Mouse (Mus musculus): ENCODE data around the gene Nelfe. TPM values are rescaled to one million over a fixed set of nuclear protein-coding genes. Genes with fewer than 3 reads are reported as not detected.
A peak's percentile ranks its signal among the peaks of the same experiment; 100 is the strongest.

Gene Nelfe
- polyA plus RNA-seq, 1 experiment from 2014 or later: 94.4 TPM

DNA sequence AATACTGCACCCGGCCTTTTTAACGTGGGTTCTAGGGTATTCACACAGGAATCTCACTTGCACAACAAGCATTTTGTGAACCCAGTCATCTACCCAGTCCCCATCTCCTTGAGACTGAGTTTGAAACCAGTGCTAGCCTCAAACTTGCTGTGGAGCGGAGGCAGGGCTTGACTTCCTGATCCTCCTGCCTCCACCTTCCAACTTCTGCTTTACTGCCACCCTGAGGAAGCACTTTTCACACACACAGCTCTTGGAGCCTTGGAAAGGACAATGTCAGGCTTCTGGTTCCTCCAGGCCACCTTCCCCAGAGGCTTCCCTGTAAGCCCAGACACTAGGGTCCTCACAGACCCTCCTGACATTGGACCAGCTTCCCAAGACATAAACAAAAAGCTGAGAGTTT lies 33.1 kb downstream of the Nelfe start:
- no peaks in the 10 kb centered on the region for H3K36me3 ChIP-seq
- H3K9me3 ChIP-seq: no peaks in the 10 kb centered on the region
- H3K27ac ChIP-seq (replicated peaks): no peak overlapping the region
- H3K4me1 ChIP-seq (replicated peaks): no peaks in the 10 kb centered on the region
- no peak overlapping the region for H3K9ac ChIP-seq
- H3K4me3 ChIP-seq: no peak overlapping the region
- no peak; the same call in 1 of the 2 replicates for ATAC-seq (ENCODE audit: low FRiP score, low read depth)
- WGBS: 54% methylated on average over 3 of the region's 3 CpGs
- no peak overlapping the region for H3K4me2 ChIP-seq
- peaks cover 8% of the 10 kb centered on the region; the same call in 1 of the 2 replicates for H3K27me3 ChIP-seq

DNA sequence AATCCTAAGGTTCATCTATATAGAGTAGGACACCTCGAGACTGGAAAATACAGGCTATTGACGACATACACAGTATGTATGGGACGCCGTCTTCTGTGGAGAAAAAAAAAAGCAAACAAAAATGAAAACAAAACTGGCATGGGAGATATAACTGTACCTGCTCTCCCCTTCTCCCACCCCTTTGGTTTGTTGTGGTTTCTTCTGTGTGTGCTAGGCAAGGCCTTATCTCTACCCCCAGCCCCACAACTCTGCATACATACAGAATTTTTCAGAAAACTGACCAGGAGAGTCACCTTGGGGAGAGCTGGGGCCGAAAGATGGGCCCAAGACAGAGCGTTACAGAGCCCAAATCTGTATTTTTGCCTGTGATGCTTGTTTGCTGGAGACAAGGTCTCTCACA lies 34.5 kb downstream of the Nelfe start:
- Histone ChIP-seq H3K4me3 (no peak overlapping the region), H3K36me3 (no peaks in the 10 kb centered on the region), H3K27ac (replicated peaks) (no peak overlapping the region), H3K4me2 (no peak overlapping the region), H3K9me3 (no peaks in the 10 kb centered on the region), H3K4me1 (replicated peaks) (no peaks in the 10 kb centered on the region), H3K27me3 (peaks cover 8% of the 10 kb centered on the region; the same call in 1 of the 2 replicates), H3K9ac (no peak overlapping the region)
- WGBS: 87% methylated on average over 6 of the region's 6 CpGs
- ATAC-seq (ENCODE audit: low FRiP score, low read depth): no peak

DNA sequence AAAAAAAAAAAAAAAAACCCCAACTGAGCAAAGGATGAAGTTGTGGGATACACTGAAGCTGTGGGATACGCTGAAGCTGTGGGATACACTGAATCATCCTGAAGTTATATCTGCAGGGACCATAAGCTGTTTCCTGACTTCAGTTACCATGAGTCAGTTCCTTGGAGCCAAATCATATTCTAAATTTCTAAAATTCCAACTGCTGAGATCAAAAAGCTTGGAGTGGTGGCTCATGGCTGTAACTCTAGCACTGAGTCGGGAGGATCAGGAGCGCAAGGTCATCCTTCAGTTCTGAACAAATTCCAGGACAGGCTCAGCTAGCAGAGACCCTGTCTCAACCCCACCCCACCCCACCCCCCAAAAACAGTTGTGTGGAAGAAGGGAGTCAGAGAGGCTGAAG lies 35.4 kb downstream of the Nelfe start:
- Histone ChIP-seq H3K9ac (no peak overlapping the region), H3K4me1 (replicated peaks) (no peaks in the 10 kb centered on the region), H3K4me3 (no peak overlapping the region), H3K36me3 (no peaks in the 10 kb centered on the region), H3K27ac (replicated peaks) (no peak overlapping the region), H3K9me3 (no peaks in the 10 kb centered on the region), H3K4me2 (no peak overlapping the region), H3K27me3 (peaks cover 8% of the 10 kb centered on the region; the same call in 1 of the 2 replicates)
- ATAC-seq (ENCODE audit: low FRiP score, low read depth): no peak
- 88% methylated on average over 3 of the region's 3 CpGs for WGBS

DNA sequence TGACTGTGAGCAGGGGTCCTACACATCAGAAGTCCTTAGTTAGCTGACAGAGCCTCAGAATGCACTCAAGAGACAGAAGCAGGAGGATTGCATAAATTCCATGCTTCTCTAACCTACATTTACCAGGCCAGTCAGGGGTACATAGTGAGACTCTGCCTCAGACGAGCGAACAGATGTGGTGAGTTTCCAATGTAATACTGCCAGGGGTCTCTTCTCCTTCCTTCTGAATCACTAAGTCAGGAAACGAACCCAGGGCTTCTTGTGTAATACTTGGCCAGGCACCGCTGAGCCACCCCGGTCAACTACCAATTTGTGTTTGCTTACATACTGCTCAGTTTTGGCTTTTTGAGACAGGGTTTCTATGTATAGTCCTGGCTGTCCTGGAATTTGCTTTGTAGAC lies 37.8 kb downstream of the Nelfe start:
- H3K9me3 ChIP-seq: no peaks in the 10 kb centered on the region
- no peaks in the 10 kb centered on the region for H3K4me1 ChIP-seq (replicated peaks)
- no peak overlapping the region for H3K4me3 ChIP-seq
- H3K36me3 ChIP-seq: no peaks in the 10 kb centered on the region
- no peaks in the 10 kb centered on the region for H3K27me3 ChIP-seq
- WGBS: 86% methylated on average over 5 of the region's 5 CpGs
- H3K27ac ChIP-seq (replicated peaks): no peak overlapping the region
- H3K9ac ChIP-seq: no peak overlapping the region
- no peak for ATAC-seq (ENCODE audit: low FRiP score, low read depth)
- no peak overlapping the region for H3K4me2 ChIP-seq

DNA sequence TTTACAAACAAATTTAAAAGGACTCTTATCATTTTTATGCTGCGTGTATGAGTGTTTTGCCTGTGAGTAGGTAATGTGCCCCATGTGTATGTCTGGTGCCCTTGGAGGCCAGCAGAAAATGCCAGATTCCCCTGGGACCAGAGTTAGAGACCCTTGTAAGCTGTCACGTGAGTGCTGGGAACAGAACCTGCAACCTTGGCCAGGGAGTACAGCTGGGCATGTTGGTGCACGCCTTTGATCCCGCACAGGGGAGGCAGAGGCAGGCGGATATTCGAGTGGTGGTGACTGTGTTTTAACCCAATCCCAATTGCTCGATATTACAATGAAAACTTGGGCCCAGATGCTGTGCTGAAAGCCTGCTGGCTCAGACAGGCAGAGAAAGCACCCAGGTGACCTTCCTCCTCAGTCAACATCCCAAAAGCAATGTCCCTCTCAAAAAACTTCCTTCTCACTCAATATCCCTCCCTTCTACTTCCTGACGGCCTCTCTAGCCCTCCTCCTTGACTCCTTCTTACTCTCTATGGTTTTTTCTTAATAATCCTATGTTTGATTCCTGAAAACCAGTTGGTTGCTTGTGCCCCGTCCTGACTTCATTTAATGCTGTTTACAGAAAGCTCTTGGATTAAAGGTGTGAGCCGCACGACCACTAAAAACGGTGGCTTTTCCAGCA lies 40.0 kb downstream of the Nelfe start:
- WGBS: 87% methylated on average over 12 of the region's 12 CpGs
- Histone ChIP-seq H3K9me3 (no peaks in the 10 kb centered on the region), H3K27me3 (no peaks in the 10 kb centered on the region), H3K36me3 (no peaks in the 10 kb centered on the region), H3K4me3 (no peak overlapping the region), H3K4me2 (no peak overlapping the region), H3K27ac (replicated peaks) (no peak overlapping the region), H3K9ac (no peak overlapping the region), H3K4me1 (replicated peaks) (peaks cover 8% of the 10 kb centered on the region)
- no peak for ATAC-seq (ENCODE audit: low FRiP score, low read depth)

DNA sequence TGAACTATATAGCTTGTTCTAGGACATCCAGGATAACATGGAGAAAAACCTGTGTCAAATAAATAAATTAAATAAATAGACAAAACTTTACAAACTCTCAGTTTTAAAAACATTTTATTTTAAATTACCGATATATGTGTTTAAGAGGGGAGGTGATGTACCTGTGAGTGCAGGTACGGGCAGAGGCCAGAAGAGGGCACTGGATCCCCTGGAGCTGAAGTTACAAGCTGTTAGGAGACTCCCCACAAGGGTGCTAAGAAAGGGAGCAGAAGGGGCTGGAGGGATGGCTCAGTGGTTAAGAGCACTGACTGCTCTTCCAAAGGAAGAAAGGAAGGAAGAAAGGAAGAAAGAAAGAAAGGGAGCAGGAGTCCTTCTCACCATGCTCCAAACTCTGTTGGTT lies 41.2 kb downstream of the Nelfe start:
- ATAC-seq (ENCODE audit: low FRiP score, low read depth): no peak
- Histone ChIP-seq H3K4me3 (no peak overlapping the region), H3K27ac (replicated peaks) (no peak overlapping the region), H3K9me3 (no peaks in the 10 kb centered on the region), H3K4me2 (no peak overlapping the region), H3K27me3 (no peaks in the 10 kb centered on the region), H3K4me1 (replicated peaks) (peaks cover 20% of the 10 kb centered on the region), H3K36me3 (no peaks in the 10 kb centered on the region; the same call in 1 of the 2 replicates), H3K9ac (no peak overlapping the region)
- 97% methylated on average over 2 of the region's 2 CpGs for WGBS

DNA sequence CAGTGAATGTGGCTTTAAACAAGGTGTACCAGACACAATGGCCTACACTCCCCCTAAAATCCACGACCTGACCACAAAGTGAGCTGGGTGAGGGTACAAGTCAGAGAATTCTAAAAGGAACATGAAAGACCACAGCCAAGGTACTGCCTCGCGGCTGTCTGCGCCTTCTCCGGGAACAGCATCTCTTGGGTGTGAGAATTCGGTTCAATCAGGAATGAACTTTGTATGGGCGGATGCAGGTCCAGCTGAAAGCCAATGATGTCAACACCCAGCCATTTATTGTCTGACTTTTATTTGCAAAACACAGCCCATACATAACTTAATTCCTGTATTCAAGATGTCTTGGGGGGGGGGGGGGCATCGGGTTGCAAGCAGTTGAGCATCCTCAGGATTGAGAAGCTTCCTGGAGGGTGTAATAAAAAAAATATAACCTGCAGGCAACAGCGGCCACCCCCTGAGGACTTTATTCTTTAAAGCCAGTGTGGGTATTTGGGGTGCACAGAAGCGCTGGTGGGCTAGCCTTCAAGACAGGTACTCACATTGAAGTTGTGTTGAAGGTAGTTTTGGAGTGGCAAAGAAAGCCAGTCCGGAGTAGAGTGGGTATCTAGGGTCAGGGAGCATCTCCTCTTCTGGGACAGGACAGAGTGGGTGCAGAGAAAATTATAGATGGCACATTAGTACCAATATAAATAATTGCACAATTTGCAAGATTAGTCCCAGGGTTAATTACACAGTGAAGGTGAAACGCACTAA lies 43.1 kb downstream of the Nelfe start:
- no peaks in the 10 kb centered on the region for H3K9me3 ChIP-seq
- peak overlapping the region; percentile 96 for H3K4me2 ChIP-seq
- H3K27ac ChIP-seq (replicated peaks): peak overlapping the region; percentile 91
- peaks cover 35% of the 10 kb centered on the region for H3K4me1 ChIP-seq (replicated peaks)
- no peak for ATAC-seq (ENCODE audit: low FRiP score, low read depth)
- no peaks in the 10 kb centered on the region; the same call in 1 of the 2 replicates for H3K36me3 ChIP-seq
- H3K4me3 ChIP-seq: peak overlapping the region; percentile 74
- H3K9ac ChIP-seq: peak overlapping the region; percentile 51
- 74% methylated on average over 12 of the region's 12 CpGs for WGBS
- H3K27me3 ChIP-seq: no peaks in the 10 kb centered on the region

DNA sequence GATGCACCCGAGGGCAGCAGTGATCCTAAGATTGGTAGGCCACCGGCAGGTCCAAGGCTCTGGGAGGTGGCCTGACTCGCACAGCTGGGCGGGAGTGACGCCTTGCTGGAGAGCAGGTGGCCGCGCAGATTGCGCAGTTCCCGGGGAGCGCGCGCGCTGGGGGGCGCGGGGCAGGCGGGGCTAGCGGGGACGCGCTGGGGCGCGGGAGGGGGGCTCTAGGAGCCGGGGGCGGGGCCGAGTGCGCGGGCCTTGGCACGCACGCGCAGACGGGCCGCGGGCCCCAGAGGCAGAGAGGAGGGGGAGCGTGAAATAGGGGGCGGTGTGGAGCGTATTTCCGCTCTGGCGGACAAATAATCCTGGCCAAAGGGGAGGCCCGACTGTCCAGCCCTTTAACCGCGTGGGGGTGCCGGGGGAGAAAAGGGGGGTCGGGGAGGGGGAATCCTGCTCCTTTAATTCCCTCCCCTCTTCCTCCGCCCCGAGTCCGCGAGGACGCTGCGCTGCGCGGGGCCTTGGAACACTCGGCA lies 43.9 kb downstream of the Nelfe start:
- Histone ChIP-seq H3K9ac (peak overlapping the region; percentile 81), H3K27ac (replicated peaks) (peak overlapping the region; percentile 91), H3K4me1 (replicated peaks) (peaks cover 35% of the 10 kb centered on the region), H3K9me3 (no peaks in the 10 kb centered on the region), H3K36me3 (no peaks in the 10 kb centered on the region; the same call in 1 of the 2 replicates), H3K4me3 (peak overlapping the region; percentile 74), H3K4me2 (peak overlapping the region; percentile 96), H3K27me3 (no peaks in the 10 kb centered on the region)
- peak; percentile 92 for ATAC-seq (ENCODE audit: low FRiP score, low read depth)
- 0% methylated on average over 16 of the region's 51 CpGs for WGBS

DNA sequence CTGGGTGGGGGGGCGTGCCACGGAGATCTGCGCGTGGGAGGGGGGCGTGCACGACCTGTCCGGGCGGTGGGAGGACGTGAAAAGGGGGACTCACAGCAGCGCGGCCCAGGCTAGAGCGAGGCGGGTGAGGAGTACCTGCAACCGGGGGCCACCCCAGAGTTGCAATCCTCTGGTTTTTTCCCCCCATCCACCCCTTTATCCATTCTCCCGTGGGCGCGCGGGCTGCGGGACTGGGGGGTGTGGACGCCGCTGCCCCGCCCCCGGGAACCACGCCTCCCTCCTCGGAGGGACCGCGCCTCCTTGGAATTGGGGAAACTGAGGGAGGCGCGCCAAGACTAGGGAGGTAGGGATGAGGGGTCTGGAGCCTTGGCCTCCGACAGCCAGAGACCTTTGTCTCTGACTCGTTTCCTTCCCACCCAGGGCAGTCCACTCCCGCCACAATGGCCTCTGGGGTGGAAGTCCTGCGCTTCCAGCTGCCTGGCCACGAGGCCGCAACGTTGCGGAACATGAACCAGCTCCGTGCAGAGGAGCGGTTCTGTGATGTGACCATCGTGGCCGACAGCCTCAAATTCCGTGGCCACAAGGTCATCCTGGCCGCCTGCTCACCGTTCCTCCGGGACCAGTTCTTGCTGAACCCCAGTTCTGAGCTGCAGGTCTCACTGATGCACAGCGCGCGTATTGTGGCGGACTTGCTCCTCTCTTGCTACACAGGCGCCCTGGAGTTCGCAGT lies 44.8 kb downstream of the Nelfe start:
- H3K36me3 ChIP-seq: no peaks in the 10 kb centered on the region; the same call in 1 of the 2 replicates
- WGBS: 5% methylated on average over 51 of the region's 51 CpGs
- peak; percentile 31 for ATAC-seq (ENCODE audit: low FRiP score, low read depth)

DNA sequence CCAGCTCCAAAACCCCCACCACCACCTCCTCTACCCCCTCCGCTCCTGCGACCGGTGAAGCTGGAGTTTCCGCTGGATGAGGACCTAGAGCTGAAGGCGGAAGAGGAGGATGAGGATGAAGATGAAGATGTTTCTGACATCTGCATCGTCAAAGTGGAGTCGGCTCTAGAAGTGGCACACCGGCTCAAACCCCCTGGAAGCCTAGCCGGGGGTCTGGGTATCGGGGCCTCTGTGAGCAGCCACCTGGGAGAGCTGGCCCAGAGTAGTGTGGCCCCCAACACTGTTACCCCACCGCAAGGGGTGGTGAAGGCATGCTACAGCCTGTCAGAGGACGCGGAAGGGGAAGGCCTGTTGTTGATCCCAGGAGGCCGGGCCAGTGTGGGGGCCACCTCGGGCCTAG lies 45.5 kb downstream of the Nelfe start:
- peak overlapping the region; percentile 91 for H3K27ac ChIP-seq (replicated peaks)
- H3K9me3 ChIP-seq: no peaks in the 10 kb centered on the region
- peaks cover 47% of the 10 kb centered on the region for H3K4me1 ChIP-seq (replicated peaks)
- peak overlapping the region; percentile 81 for H3K9ac ChIP-seq
- H3K36me3 ChIP-seq: no peaks in the 10 kb centered on the region; the same call in 1 of the 2 replicates
- peak overlapping the region; percentile 96 for H3K4me2 ChIP-seq
- 90% methylated on average over 15 of the region's 15 CpGs for WGBS
- no peaks in the 10 kb centered on the region for H3K27me3 ChIP-seq
- ATAC-seq (ENCODE audit: low FRiP score, low read depth): no peak
- H3K4me3 ChIP-seq: peak overlapping the region; percentile 74

More for the DNA sequence above, 44.8 kb downstream of the Nelfe start:
- H3K27ac ChIP-seq (replicated peaks): peak overlapping the region; percentile 91
- H3K27me3 ChIP-seq: no peaks in the 10 kb centered on the region
- H3K9ac ChIP-seq: peak overlapping the region; percentile 81
- peak overlapping the region; percentile 96 for H3K4me2 ChIP-seq
- H3K9me3 ChIP-seq: no peaks in the 10 kb centered on the region
- peaks cover 40% of the 10 kb centered on the region for H3K4me1 ChIP-seq (replicated peaks)
- peak overlapping the region; percentile 74 for H3K4me3 ChIP-seq

DNA sequence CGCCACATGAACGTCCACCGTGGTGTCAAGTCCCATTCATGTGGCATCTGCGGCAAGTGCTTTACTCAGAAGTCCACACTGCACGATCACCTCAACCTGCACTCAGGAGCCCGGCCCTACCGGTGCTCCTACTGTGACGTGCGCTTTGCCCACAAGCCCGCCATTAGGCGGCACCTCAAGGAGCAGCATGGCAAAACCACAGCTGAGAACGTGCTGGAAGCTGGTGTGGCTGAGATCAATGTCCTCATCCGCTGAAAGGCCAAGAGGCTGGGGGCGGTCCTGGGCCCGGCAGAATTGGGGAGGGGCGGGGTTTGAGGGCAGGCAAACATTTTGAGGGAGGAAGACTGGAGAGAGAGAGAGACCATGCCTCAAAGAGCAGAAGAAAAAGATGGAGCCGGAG lies 46.2 kb downstream of the Nelfe start:
- Histone ChIP-seq H3K4me3 (peak overlapping the region; percentile 74; the same call in 1 of the 2 replicates), H3K9ac (no peak overlapping the region), H3K27me3 (no peaks in the 10 kb centered on the region), H3K36me3 (peaks cover 4% of the 10 kb centered on the region), H3K9me3 (no peaks in the 10 kb centered on the region), H3K4me2 (peak overlapping the region; percentile 96), H3K4me1 (replicated peaks) (peaks cover 54% of the 10 kb centered on the region), H3K27ac (replicated peaks) (no peak overlapping the region)
- ATAC-seq (ENCODE audit: low FRiP score, low read depth): no peak
- WGBS: 87% methylated on average over 17 of the region's 17 CpGs
